Mouse (Mus musculus): ENCODE data around the gene Dock4. TPM values are rescaled to one million over a fixed set of nuclear protein-coding genes. Genes with fewer than 3 reads are reported as not detected.

Gene Dock4
- polyA plus RNA-seq, 1 experiment from 2014 or later, result 40.2 TPM

GRCm38 (mm10) chr12:40468235-40468634, 22.5 kb downstream of the Dock4 start:
- H3K9ac ChIP-seq, result no peak overlapping the region
- H3K27me3 ChIP-seq (replicated peaks), result no peaks in the 10 kb centered on the region
- no peak overlapping the region for H3K4me3 ChIP-seq
- WGBS, result 92% methylated on average over 4 of the region's 4 CpGs
- H3K4me1 ChIP-seq, result peaks cover 22% of the 10 kb centered on the region
- H3K9me3 ChIP-seq, result no peaks in the 10 kb centered on the region
- no peak for ATAC-seq (ENCODE audit: low FRiP score, low read depth)
- H3K27ac ChIP-seq, result no peak overlapping the region
- no peaks in the 10 kb centered on the region for H3K36me3 ChIP-seq
- no peak overlapping the region for H3K4me2 ChIP-seq (replicated peaks)

GRCm38 (mm10) chr12:40469009-40469408, 23.3 kb downstream of the Dock4 start:
- Histone ChIP-seq H3K9me3 (no peaks in the 10 kb centered on the region), H3K9ac (no peak overlapping the region), H3K27me3 (replicated peaks) (no peaks in the 10 kb centered on the region), H3K4me3 (no peak overlapping the region), H3K27ac (no peak overlapping the region), H3K4me2 (replicated peaks) (no peak overlapping the region), H3K4me1 (peaks cover 22% of the 10 kb centered on the region), H3K36me3 (no peaks in the 10 kb centered on the region)
- no peak for ATAC-seq (ENCODE audit: low FRiP score, low read depth)
- 80% methylated on average over 5 of the region's 5 CpGs for WGBS

- Histone ChIP-seq H3K27me3 (replicated peaks) (no peaks in the 10 kb centered on the region), H3K4me2 (replicated peaks) (no peak overlapping the region), H3K4me3 (no peak overlapping the region), H3K27ac (no peak overlapping the region), H3K4me1 (peaks cover 14% of the 10 kb centered on the region), H3K9me3 (no peaks in the 10 kb centered on the region), H3K9ac (no peak overlapping the region), H3K36me3 (no peaks in the 10 kb centered on the region)
- WGBS, result 78% methylated on average over 11 of the region's 11 CpGs
- ATAC-seq (ENCODE audit: low FRiP score, low read depth), result no peak
These were observed 26.1 kb downstream of the Dock4 start for GRCm38 (mm10) chr12:40471649-40472399.

DNA sequence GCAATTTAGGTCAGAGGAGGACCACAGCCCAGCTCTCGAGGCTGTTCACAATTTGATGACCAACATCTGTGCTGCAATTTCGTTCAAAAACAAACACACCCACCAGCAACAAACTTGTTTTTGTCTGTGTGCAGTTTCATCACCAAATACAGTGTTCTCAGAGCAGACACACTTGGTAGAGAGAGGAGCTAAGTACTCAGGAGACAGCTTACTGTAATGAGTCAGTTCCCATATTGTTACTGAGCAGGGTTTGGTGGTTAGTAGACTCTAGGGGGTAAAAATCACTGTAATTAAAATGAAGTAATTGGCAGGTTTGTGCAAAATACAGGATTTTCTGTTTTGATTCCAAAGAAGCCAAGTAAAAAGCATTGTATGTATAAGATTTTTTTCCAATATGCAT, 28.0 kb downstream of the Dock4 start:
- H3K36me3 ChIP-seq, result no peaks in the 10 kb centered on the region
- ATAC-seq (ENCODE audit: low FRiP score, low read depth), result no peak
- H3K4me1 ChIP-seq, result peaks cover 25% of the 10 kb centered on the region
- H3K4me3 ChIP-seq, result no peak overlapping the region
- H3K9me3 ChIP-seq, result no peaks in the 10 kb centered on the region
- no peak overlapping the region for H3K4me2 ChIP-seq (replicated peaks)
- WGBS, result 41% methylated on average over 2 of the region's 2 CpGs
- H3K27ac ChIP-seq, result no peak overlapping the region
- H3K27me3 ChIP-seq (replicated peaks), result no peaks in the 10 kb centered on the region
- no peak overlapping the region for H3K9ac ChIP-seq

GRCm38 (mm10) chr12:40477621-40478452, 32.1 kb downstream of the Dock4 start:
- Histone ChIP-seq H3K4me1 (peaks cover 20% of the 10 kb centered on the region), H3K4me2 (replicated peaks) (peak overlapping the region; percentile 10; the same call in 1 of the 2 replicates), H3K36me3 (no peaks in the 10 kb centered on the region), H3K9me3 (no peaks in the 10 kb centered on the region), H3K9ac (no peak overlapping the region), H3K27ac (no peak overlapping the region), H3K4me3 (no peak overlapping the region), H3K27me3 (replicated peaks) (no peaks in the 10 kb centered on the region)
- 23% methylated on average over 8 of the region's 8 CpGs for WGBS
- ATAC-seq (ENCODE audit: low FRiP score, low read depth), result peak; percentile 83

GRCm38 (mm10) chr12:40484224-40484623, 38.5 kb downstream of the Dock4 start:
- H3K4me3 ChIP-seq, result no peak overlapping the region
- 44% methylated on average over 3 of the region's 3 CpGs for WGBS
- H3K9ac ChIP-seq, result no peak overlapping the region
- H3K27ac ChIP-seq, result no peak overlapping the region
- no peak overlapping the region for H3K4me2 ChIP-seq (replicated peaks)
- no peak for ATAC-seq (ENCODE audit: low FRiP score, low read depth)
- H3K9me3 ChIP-seq, result no peaks in the 10 kb centered on the region
- H3K36me3 ChIP-seq, result no peaks in the 10 kb centered on the region
- H3K4me1 ChIP-seq, result peaks cover 10% of the 10 kb centered on the region
- H3K27me3 ChIP-seq (replicated peaks), result no peaks in the 10 kb centered on the region

DNA sequence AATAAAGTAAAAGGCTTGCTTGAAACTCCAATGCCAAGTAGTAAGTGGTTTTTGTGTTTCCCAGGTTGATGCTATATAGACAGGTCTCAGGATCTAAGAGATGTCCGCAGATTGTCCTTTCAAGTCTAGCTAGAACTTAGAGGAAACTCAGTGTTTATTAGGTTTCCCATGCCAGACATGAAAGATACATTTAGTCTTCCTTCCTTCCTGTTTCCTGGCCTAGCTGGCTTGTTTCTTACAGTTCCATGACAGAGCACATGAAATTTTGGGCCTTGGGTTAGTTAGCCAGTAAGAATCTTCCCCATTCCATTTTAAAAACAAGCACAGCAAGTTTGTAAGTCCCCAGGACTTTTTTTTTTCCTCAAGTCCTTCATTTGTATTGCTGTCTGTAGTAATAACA, 39.5 kb downstream of the Dock4 start:
- no peaks in the 10 kb centered on the region for H3K27me3 ChIP-seq (replicated peaks)
- WGBS, result 94% methylated on average over 1 of the region's 1 CpGs
- H3K9ac ChIP-seq, result no peak overlapping the region
- H3K27ac ChIP-seq, result no peak overlapping the region
- no peak overlapping the region for H3K4me2 ChIP-seq (replicated peaks)
- no peak overlapping the region for H3K4me3 ChIP-seq
- H3K36me3 ChIP-seq, result no peaks in the 10 kb centered on the region
- H3K9me3 ChIP-seq, result no peaks in the 10 kb centered on the region
- H3K4me1 ChIP-seq, result peaks cover 10% of the 10 kb centered on the region
- ATAC-seq (ENCODE audit: low FRiP score, low read depth), result no peak

DNA sequence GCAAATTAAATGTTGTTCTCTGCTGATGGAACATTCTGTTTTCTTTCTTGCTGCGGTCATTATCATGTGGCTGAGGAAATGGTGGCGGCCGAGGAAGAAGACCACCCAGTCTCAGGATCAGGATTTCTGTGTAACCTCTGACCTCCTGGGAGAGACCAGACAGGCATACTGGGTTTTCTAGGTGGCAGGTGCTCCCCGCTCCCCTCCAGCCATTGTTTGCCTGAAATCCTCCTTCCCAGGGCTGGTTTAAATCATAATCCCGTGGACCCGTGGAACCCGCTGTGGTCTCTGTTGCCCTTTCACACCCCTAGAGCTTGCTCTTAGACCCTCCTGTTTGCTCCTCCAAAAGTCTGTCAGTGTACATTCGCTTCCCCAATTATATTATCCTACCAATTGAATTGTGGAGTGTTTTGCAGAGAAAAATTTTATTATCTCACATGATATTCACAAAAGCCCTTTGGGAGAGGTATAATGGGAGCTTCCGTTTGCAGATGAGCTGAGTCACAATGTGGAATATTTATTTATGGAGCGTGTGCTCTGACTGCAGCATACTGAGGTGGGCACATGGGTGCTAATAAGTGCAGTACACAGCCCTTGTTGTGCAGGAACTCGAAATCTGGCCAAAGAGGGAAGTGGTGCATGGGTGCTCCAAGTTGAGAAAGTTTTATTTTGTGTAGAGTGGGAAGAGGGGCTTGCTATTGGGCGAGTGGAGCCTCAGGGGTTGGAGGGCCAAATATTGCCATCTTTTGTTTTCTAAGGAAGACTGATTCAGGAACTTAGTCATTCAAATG, 40.5 kb downstream of the Dock4 start:
- 71% methylated on average over 12 of the region's 12 CpGs for WGBS
- no peak for ATAC-seq (ENCODE audit: low FRiP score, low read depth)

DNA sequence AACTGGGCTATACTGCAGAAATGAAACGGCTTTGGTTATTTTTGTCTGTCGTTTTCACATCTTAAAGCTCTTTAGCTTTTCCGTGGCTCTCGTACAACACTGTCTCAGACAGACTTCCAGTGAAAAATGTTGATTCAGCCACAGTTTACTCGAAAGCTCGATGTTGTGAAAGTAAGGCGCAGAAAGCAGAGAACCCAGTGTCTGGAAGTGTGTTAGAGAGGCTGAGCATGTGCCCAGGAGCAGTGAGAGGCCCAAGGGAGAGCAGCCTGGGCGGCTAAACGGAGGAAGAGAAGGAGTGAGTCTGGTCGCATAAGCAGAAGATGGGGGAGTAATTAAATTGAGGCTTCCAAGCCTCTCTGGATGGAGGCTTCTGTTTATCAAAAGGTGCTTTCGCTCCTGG, 50.6 kb downstream of the Dock4 start:
- Histone ChIP-seq H3K4me1 (peaks cover 19% of the 10 kb centered on the region), H3K9ac (no peak overlapping the region), H3K36me3 (no peaks in the 10 kb centered on the region), H3K4me3 (no peak overlapping the region), H3K27me3 (replicated peaks) (no peaks in the 10 kb centered on the region), H3K4me2 (replicated peaks) (no peak overlapping the region), H3K9me3 (no peaks in the 10 kb centered on the region), H3K27ac (no peak overlapping the region)
- no peak for ATAC-seq (ENCODE audit: low FRiP score, low read depth)
- 79% methylated on average over 11 of the region's 11 CpGs for WGBS

More for the DNA sequence above, 40.5 kb downstream of the Dock4 start:
- no peak overlapping the region for H3K4me3 ChIP-seq
- no peaks in the 10 kb centered on the region for H3K9me3 ChIP-seq
- H3K4me2 ChIP-seq (replicated peaks), result no peak overlapping the region
- no peaks in the 10 kb centered on the region for H3K36me3 ChIP-seq
- no peaks in the 10 kb centered on the region for H3K27me3 ChIP-seq (replicated peaks)
- H3K27ac ChIP-seq, result no peak overlapping the region
- peaks cover 10% of the 10 kb centered on the region for H3K4me1 ChIP-seq
- no peak overlapping the region for H3K9ac ChIP-seq

DNA sequence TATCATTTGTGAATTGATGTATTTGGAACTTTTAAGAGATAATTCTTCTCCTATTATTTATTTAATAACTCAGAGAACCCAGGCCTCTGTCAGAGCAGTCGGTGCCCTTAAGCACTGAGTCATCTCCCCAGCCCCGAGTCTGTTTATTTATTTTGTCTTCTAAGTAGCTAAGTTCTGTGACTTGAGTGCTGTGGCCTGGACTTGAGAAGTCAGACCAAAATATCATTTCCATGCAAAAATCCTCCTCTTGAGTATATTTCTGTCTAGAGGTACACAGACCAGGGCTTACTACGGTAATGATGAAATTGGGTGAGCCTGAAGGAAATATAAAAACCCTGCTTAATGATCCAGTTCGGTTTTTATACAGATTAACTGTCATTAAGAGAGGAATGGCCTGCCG, 52.1 kb downstream of the Dock4 start:
- Histone ChIP-seq H3K36me3 (no peaks in the 10 kb centered on the region), H3K27me3 (replicated peaks) (no peaks in the 10 kb centered on the region), H3K27ac (no peak overlapping the region), H3K9ac (no peak overlapping the region), H3K4me1 (peaks cover 19% of the 10 kb centered on the region), H3K4me2 (replicated peaks) (no peak overlapping the region), H3K9me3 (no peaks in the 10 kb centered on the region), H3K4me3 (no peak overlapping the region)
- WGBS, result 66% methylated on average over 5 of the region's 5 CpGs
- peak; percentile 41 for ATAC-seq (ENCODE audit: low FRiP score, low read depth)

- WGBS, result 73% methylated on average over 7 of the region's 7 CpGs
- ATAC-seq (ENCODE audit: low FRiP score, low read depth), result peak; percentile 66
These were observed 52.5 kb downstream of the Dock4 start for GRCm38 (mm10) chr12:40498250-40498671.

More at GRCm38 (mm10) chr12:40498250-40498671, 52.5 kb downstream of the Dock4 start:
- no peak overlapping the region for H3K4me3 ChIP-seq
- no peaks in the 10 kb centered on the region for H3K27me3 ChIP-seq (replicated peaks)
- H3K27ac ChIP-seq, result no peak overlapping the region
- no peak overlapping the region for H3K9ac ChIP-seq
- H3K9me3 ChIP-seq, result no peaks in the 10 kb centered on the region
- H3K4me2 ChIP-seq (replicated peaks), result no peak overlapping the region
- no peaks in the 10 kb centered on the region for H3K36me3 ChIP-seq
- H3K4me1 ChIP-seq, result peaks cover 22% of the 10 kb centered on the region
